Mouse (Mus musculus): ENCODE measurements at regions not wholly inside any gene's neighbourhood (a gene's known extent, or its start where the extent isn't known, plus 50 kb on each side); places are given as distances from the start of the nearest gene placed in this dataset.

- Histone ChIP-seq H3K9ac (ENCODE audit: low read depth, low read length) (no peak overlapping the region), H3K27me3 (ENCODE audit: insufficient read depth, low read length) (no peaks in the 10 kb centered on the region), H3K27ac (no peak overlapping the region), H3K4me1 (replicated peaks; ENCODE audit: insufficient read depth, low read length) (no peaks in the 10 kb centered on the region; the same call in 1 of the 2 replicates), H3K36me3 (ENCODE audit: insufficient read depth, low read length) (no peaks in the 10 kb centered on the region), H3K4me2 (ENCODE audit: low read length) (no peak overlapping the region), H3K9me3 (replicated peaks; ENCODE audit: low read length) (no peaks in the 10 kb centered on the region), H3K4me3 (replicated peaks; ENCODE audit: low read depth, low read length) (no peak overlapping the region)
- WGBS: 72% methylated on average over 2 of the region's 2 CpGs
- DNase-seq (ENCODE audit: low spot score): no peak
- no peak for TF ChIP-seq CTCF (IDR thresholded peaks at IDR 0.05; ENCODE audit: low read depth)
- ATAC-seq (replicated peaks; ENCODE audit: low FRiP score, low read depth): no peak
Observed at GRCm38 (mm10) chr9:71027626-71028025, 75.6 kb upstream of the Lipc start.

- Histone ChIP-seq H3K27me3 (ENCODE audit: insufficient read depth, low read length) (no peaks in the 10 kb centered on the region), H3K27ac (no peak overlapping the region), H3K4me2 (ENCODE audit: low read length) (no peak overlapping the region), H3K9ac (ENCODE audit: low read depth, low read length) (no peak overlapping the region), H3K9me3 (replicated peaks; ENCODE audit: low read length) (no peaks in the 10 kb centered on the region), H3K36me3 (ENCODE audit: insufficient read depth, low read length) (no peaks in the 10 kb centered on the region), H3K4me3 (replicated peaks; ENCODE audit: low read depth, low read length) (no peak overlapping the region), H3K4me1 (replicated peaks; ENCODE audit: insufficient read depth, low read length) (no peaks in the 10 kb centered on the region)
- 77% methylated on average over 3 of the region's 3 CpGs for WGBS
- ATAC-seq (replicated peaks; ENCODE audit: low FRiP score, low read depth) (no peak), DNase-seq (ENCODE audit: low spot score) (no peak)
- no peak for TF ChIP-seq CTCF (IDR thresholded peaks at IDR 0.05; ENCODE audit: low read depth)
Observed at GRCm38 (mm10) chr9:71025196-71025595, 73.2 kb upstream of the Lipc start.

- Histone ChIP-seq H3K4me1 (replicated peaks; ENCODE audit: insufficient read depth, low read length) (no peaks in the 10 kb centered on the region), H3K27me3 (ENCODE audit: insufficient read depth, low read length) (no peaks in the 10 kb centered on the region), H3K4me3 (replicated peaks; ENCODE audit: low read depth, low read length) (no peak overlapping the region), H3K27ac (no peak overlapping the region), H3K36me3 (ENCODE audit: insufficient read depth, low read length) (no peaks in the 10 kb centered on the region), H3K4me2 (ENCODE audit: low read length) (no peak overlapping the region), H3K9ac (ENCODE audit: low read depth, low read length) (no peak overlapping the region), H3K9me3 (replicated peaks; ENCODE audit: low read length) (no peaks in the 10 kb centered on the region)
- DNase-seq (ENCODE audit: low spot score) (no peak), ATAC-seq (replicated peaks; ENCODE audit: low FRiP score, low read depth) (no peak)
- WGBS: 85% methylated on average over 9 of the region's 9 CpGs
- TF ChIP-seq CTCF (IDR thresholded peaks at IDR 0.05; ENCODE audit: low read depth): no peak
Observed at GRCm38 (mm10) chr9:71018206-71018605, 66.2 kb upstream of the Lipc start.

- Histone ChIP-seq H3K36me3 (ENCODE audit: insufficient read depth, low read length) (no peaks in the 10 kb centered on the region), H3K9me3 (replicated peaks; ENCODE audit: low read length) (no peaks in the 10 kb centered on the region), H3K4me3 (replicated peaks; ENCODE audit: low read depth, low read length) (no peak overlapping the region), H3K9ac (ENCODE audit: low read depth, low read length) (no peak overlapping the region), H3K27me3 (ENCODE audit: insufficient read depth, low read length) (no peaks in the 10 kb centered on the region), H3K27ac (no peak overlapping the region), H3K4me2 (ENCODE audit: low read length) (no peak overlapping the region), H3K4me1 (replicated peaks; ENCODE audit: insufficient read depth, low read length) (no peaks in the 10 kb centered on the region)
- DNase-seq (ENCODE audit: low spot score): no peak
- WGBS: 73% methylated on average over 10 of the region's 10 CpGs
- ATAC-seq (replicated peaks; ENCODE audit: low FRiP score, low read depth): no peak
- TF ChIP-seq CTCF (IDR thresholded peaks at IDR 0.05; ENCODE audit: low read depth): no peak
Observed at GRCm38 (mm10) chr9:71017396-71018179, 65.6 kb upstream of the Lipc start.

- no peak for DNase-seq (ENCODE audit: low spot score)
Observed at GRCm38 (mm10) chr9:71015942-71016341, 63.9 kb upstream of the Lipc start.

GRCm38 (mm10) chr9:71015400-71015799 is 63.4 kb upstream of the Lipc start:
- TF ChIP-seq CTCF (IDR thresholded peaks at IDR 0.05; ENCODE audit: low read depth): no peak
- no peak overlapping the region for H3K4me3 ChIP-seq (replicated peaks; ENCODE audit: low read depth, low read length)
- H3K4me1 ChIP-seq (replicated peaks; ENCODE audit: insufficient read depth, low read length): 0 out of 2 replicates have a peak, but pooled peaks cover 4% of the 10 kb centered on the region
- H3K9ac ChIP-seq (ENCODE audit: low read depth, low read length): no peak overlapping the region
- no peak for ATAC-seq (replicated peaks; ENCODE audit: low FRiP score, low read depth)
- H3K36me3 ChIP-seq (ENCODE audit: insufficient read depth, low read length): no peaks in the 10 kb centered on the region
- DNase-seq (ENCODE audit: low spot score): no peak
- no peak overlapping the region for H3K4me2 ChIP-seq (ENCODE audit: low read length)
- no peaks in the 10 kb centered on the region for H3K27me3 ChIP-seq (ENCODE audit: insufficient read depth, low read length)
- no peaks in the 10 kb centered on the region for H3K9me3 ChIP-seq (replicated peaks; ENCODE audit: low read length)
- no peak overlapping the region for H3K27ac ChIP-seq

More at GRCm38 (mm10) chr9:71015942-71016341, 63.9 kb upstream of the Lipc start:
- no peak for ATAC-seq (replicated peaks; ENCODE audit: low FRiP score, low read depth)
- no peaks in the 10 kb centered on the region for H3K27me3 ChIP-seq (ENCODE audit: insufficient read depth, low read length)
- H3K36me3 ChIP-seq (ENCODE audit: insufficient read depth, low read length): no peaks in the 10 kb centered on the region
- H3K4me1 ChIP-seq (replicated peaks; ENCODE audit: insufficient read depth, low read length): 0 out of 2 replicates have a peak, but pooled peaks cover 4% of the 10 kb centered on the region
- H3K9me3 ChIP-seq (replicated peaks; ENCODE audit: low read length): no peaks in the 10 kb centered on the region
- WGBS: 90% methylated on average over 3 of the region's 3 CpGs
- no peak overlapping the region for H3K4me2 ChIP-seq (ENCODE audit: low read length)
- no peak overlapping the region for H3K27ac ChIP-seq
- H3K4me3 ChIP-seq (replicated peaks; ENCODE audit: low read depth, low read length): no peak overlapping the region
- H3K9ac ChIP-seq (ENCODE audit: low read depth, low read length): no peak overlapping the region
- TF ChIP-seq CTCF (IDR thresholded peaks at IDR 0.05; ENCODE audit: low read depth): no peak

Data from kidney, postnatal 0 days (tissue).